Mouse (Mus musculus): ENCODE data around the gene Slc33a1.

The Slc33a1 gene

GRCm38 (mm10) chr3:63898581-63899308 lies 65.8 kb downstream of the Slc33a1 start:
- DNase-seq (ENCODE audit: low read depth, low spot score) = peak; percentile 26

- DNase-seq (ENCODE audit: low read depth, low spot score) = no peak
These were observed 67.4 kb downstream of the Slc33a1 start for GRCm38 (mm10) chr3:63897177-63897576.

- DNase-seq (ENCODE audit: low read depth, low spot score) = no peak
These were observed 68.3 kb downstream of the Slc33a1 start for GRCm38 (mm10) chr3:63896303-63896702.

- no peak for DNase-seq (ENCODE audit: low read depth, low spot score)
These were observed 68.8 kb downstream of the Slc33a1 start for GRCm38 (mm10) chr3:63895786-63896185.

- no peak for DNase-seq (ENCODE audit: low read depth, low spot score)
These were observed 70.9 kb downstream of the Slc33a1 start for GRCm38 (mm10) chr3:63893677-63894076.

- no peak for DNase-seq (ENCODE audit: low read depth, low spot score)
These were observed 72.4 kb downstream of the Slc33a1 start for GRCm38 (mm10) chr3:63892154-63892553.

Measured in skeletal muscle tissue, adult 2 months (tissue).